8 mouse cellular contexts compared by ENCODE assay signal in genomic region chr5:134742221-134742795, GRCm38 (mm10). TPM values are rescaled to one million over a fixed set of nuclear protein-coding genes. Genes with fewer than 3 reads are reported as not detected.
DNase-seq lines count a peak whose midpoint lies in the region; ATAC-seq and TF ChIP-seq lines count a peak whose summit lies in the region.

No protein-coding gene starts in this region.

- no peaks in the 10 kb centered on the region for H3K36me3 ChIP-seq in liver, postnatal 0 days (replicated peaks; ENCODE audit: insufficient read depth, low read length)
- no peaks in the 10 kb centered on the region for H3K36me3 ChIP-seq in embryonic facial prominence, embryonic 10.5 days (replicated peaks)

- H3K27me3 ChIP-seq in liver, postnatal 0 days (ENCODE audit: insufficient read depth, low read length): peaks cover 4% of the 10 kb centered on the region; the same call in 1 of the 2 replicates
- H3K27me3 ChIP-seq in embryonic facial prominence, embryonic 10.5 days (replicated peaks; ENCODE audit: low read depth, poor library complexity, severe bottlenecking): peaks cover 55% of the 10 kb centered on the region

- H3K27ac ChIP-seq in liver, postnatal 0 days (ENCODE audit: low read depth): no peak overlapping the region
- 0 out of 2 replicates have a peak overlapping the region, but pooled peaks have one; percentile 57 for H3K27ac ChIP-seq in embryonic facial prominence, embryonic 10.5 days (replicated peaks)

- no peak for TF ChIP-seq EP300 in liver, postnatal 0 days (IDR thresholded peaks at IDR 0.05; ENCODE audit: low read depth)

- WGBS in liver, postnatal 0 days (ENCODE audit: insufficient replicate concordance): 16% methylated on average over 19 of the region's 19 CpGs
- WGBS in embryonic facial prominence, embryonic 10.5 days: 10% methylated on average over 19 of the region's 19 CpGs

- H3K9me3 ChIP-seq in liver, postnatal 0 days (ENCODE audit: low read length): no peaks in the 10 kb centered on the region
- no peaks in the 10 kb centered on the region for H3K9me3 ChIP-seq in embryonic facial prominence, embryonic 10.5 days

- peak; percentile 54 for DNase-seq in liver
- no peak for DNase-seq in liver, postnatal 0 days
- peak; percentile 59 for DNase-seq in embryonic facial prominence, embryonic 10.5 days (ENCODE audit: low spot score)
- DNase-seq in induced T-regulatory cell, adult 2 months (ENCODE audit: low read depth): peak; percentile 34
- peak; percentile 4 for DNase-seq in naive thymus-derived CD4-positive, alpha-beta T cell, adult 2 months (ENCODE audit: low read depth)
- no peak for DNase-seq in cerebellum, adult 18-20 months
- no peak for DNase-seq in cerebellum, adult 11-12 months

- no peak overlapping the region for H3K9ac ChIP-seq in liver, postnatal 0 days (replicated peaks)

- no peak overlapping the region for H3K4me2 ChIP-seq in liver, postnatal 0 days (ENCODE audit: low read depth, low read length)

- H3K4me1 ChIP-seq in liver, postnatal 0 days (ENCODE audit: insufficient read depth): peaks cover 2% of the 10 kb centered on the region; the same call in 1 of the 2 replicates
- H3K4me1 ChIP-seq in embryonic facial prominence, embryonic 10.5 days: peaks cover 38% of the 10 kb centered on the region

- no peak for TF ChIP-seq CTCF in liver, postnatal 0 days (IDR thresholded peaks at IDR 0.05; ENCODE audit: low read depth)

- no peak for ATAC-seq in liver, postnatal 0 days
- ATAC-seq in inflammation-experienced regulatory T-cells, adult 6 months: no peak

- no peak overlapping the region for H3K4me3 ChIP-seq in liver, postnatal 0 days (ENCODE audit: low read depth, low read length)
- H3K4me3 ChIP-seq in embryonic facial prominence, embryonic 10.5 days: no peak overlapping the region; the same call in 1 of the 2 replicates

RNA-seq across cellular contexts. Expression of gene Eln, which starts 4.8 kb away (rescaled TPM):
- polyA plus RNA-seq in liver, postnatal 0 days (2015; fragmentation: Nextera tagmentation; extraction: Ambion mirVana): 14.8 TPM in 2 replicates
- polyA plus RNA-seq in embryonic facial prominence, embryonic 10.5 days (2016; fragmentation: Nextera tagmentation; extraction: Ambion mirVana): 2.4 and 3.9 TPM in 2 replicates
- polyA plus RNA-seq in inflammation-experienced regulatory T-cells, adult 6 months (2017; shearing (Covaris generic)): under 1 TPM in 1 of 3 experiments, not detected in 2; 0.19 TPM

RNA-seq across cellular contexts. Expression of gene Limk1, which starts 53.9 kb away (rescaled TPM):
- polyA plus RNA-seq in liver, postnatal 0 days (2015; fragmentation: Nextera tagmentation; extraction: Ambion mirVana): 0.59 and 0.73 TPM in 2 replicates
- polyA plus RNA-seq in embryonic facial prominence, embryonic 10.5 days (2016; fragmentation: Nextera tagmentation; extraction: Ambion mirVana): 5.7 and 5.9 TPM in 2 replicates
- 1 to 10 TPM; 4.4 to 8.4 (median 7.1) TPM for polyA plus RNA-seq in inflammation-experienced regulatory T-cells, adult 6 months (2017; shearing (Covaris generic))

Comparison
In these comparisons a context has a peak if more than half of its experiments do, and no peak if none do; other contexts are left out.
1. DNase-seq: peak in liver (single experiment), embryonic facial prominence, embryonic 10.5 days (single experiment), induced T-regulatory cell, adult 2 months (single experiment) and naive thymus-derived CD4-positive, alpha-beta T cell, adult 2 months (single experiment); none in liver, postnatal 0 days (single experiment), cerebellum, adult 18-20 months (0 of 2) and cerebellum, adult 11-12 months (single experiment).